Mouse (Mus musculus): ENCODE data around the gene Atf6. TPM values are rescaled to one million over a fixed set of nuclear protein-coding genes. Genes with fewer than 3 reads are reported as not detected.
A peak's percentile ranks its signal among the peaks of the same experiment; 100 is the strongest.

Atf6 gene
- polyA plus RNA-seq, 1 experiment from 2014 or later, result 6.0 TPM

GRCm38 (mm10) chr1:170845448-170846307 lies 21.9 kb downstream of the Atf6 start:
- ATAC-seq (peak; percentile 93), DNase-seq (peak; percentile 46)
- H3K27me3 ChIP-seq (ENCODE audit: insufficient read depth, low read length), result no peaks in the 10 kb centered on the region
- H3K27ac ChIP-seq (ENCODE audit: low read depth), result peak overlapping the region; percentile 77
- H3K4me2 ChIP-seq (ENCODE audit: low read depth, low read length), result peak overlapping the region; percentile 63
- H3K9me3 ChIP-seq (ENCODE audit: low read length), result no peaks in the 10 kb centered on the region
- TF ChIP-seq EP300 (IDR thresholded peaks at IDR 0.05; ENCODE audit: low read depth), result peak; percentile 88
- no peak for TF ChIP-seq CTCF (IDR thresholded peaks at IDR 0.05; ENCODE audit: low read depth)
- H3K4me1 ChIP-seq (ENCODE audit: insufficient read depth), result peaks cover 12% of the 10 kb centered on the region; the same call in 1 of the 2 replicates
- peak overlapping the region; percentile 39 for H3K9ac ChIP-seq (replicated peaks)
- peak overlapping the region; percentile 1 for H3K4me3 ChIP-seq (ENCODE audit: low read depth, low read length)
- 20% methylated on average over 10 of the region's 10 CpGs for WGBS (ENCODE audit: insufficient replicate concordance)
- H3K36me3 ChIP-seq (replicated peaks; ENCODE audit: insufficient read depth, low read length), result peaks cover 14% of the 10 kb centered on the region

GRCm38 (mm10) chr1:170844380-170844779 lies 23.2 kb downstream of the Atf6 start:
- 71% methylated on average over 8 of the region's 8 CpGs for WGBS (ENCODE audit: insufficient replicate concordance)
- Histone ChIP-seq H3K9ac (replicated peaks) (no peak overlapping the region), H3K4me1 (ENCODE audit: insufficient read depth) (peaks cover 12% of the 10 kb centered on the region; the same call in 1 of the 2 replicates), H3K27me3 (ENCODE audit: insufficient read depth, low read length) (no peaks in the 10 kb centered on the region), H3K9me3 (ENCODE audit: low read length) (no peaks in the 10 kb centered on the region), H3K4me3 (ENCODE audit: low read depth, low read length) (no peak overlapping the region), H3K27ac (ENCODE audit: low read depth) (no peak overlapping the region), H3K4me2 (ENCODE audit: low read depth, low read length) (no peak overlapping the region), H3K36me3 (replicated peaks; ENCODE audit: insufficient read depth, low read length) (peaks cover 15% of the 10 kb centered on the region)
- TF ChIP-seq CTCF (IDR thresholded peaks at IDR 0.05; ENCODE audit: low read depth) (peak; percentile 85), EP300 (IDR thresholded peaks at IDR 0.05; ENCODE audit: low read depth) (no peak)
- DNase-seq (peak; percentile 45), ATAC-seq (no peak)

GRCm38 (mm10) chr1:170839685-170840084 lies 27.9 kb downstream of the Atf6 start:
- no peak for DNase-seq

GRCm38 (mm10) chr1:170834756-170835155 lies 32.8 kb downstream of the Atf6 start:
- Histone ChIP-seq H3K27me3 (ENCODE audit: insufficient read depth, low read length) (no peaks in the 10 kb centered on the region), H3K9ac (replicated peaks) (no peak overlapping the region), H3K4me3 (ENCODE audit: low read depth, low read length) (no peak overlapping the region), H3K36me3 (replicated peaks; ENCODE audit: insufficient read depth, low read length) (peaks cover 24% of the 10 kb centered on the region), H3K27ac (ENCODE audit: low read depth) (no peak overlapping the region), H3K4me2 (ENCODE audit: low read depth, low read length) (no peak overlapping the region), H3K4me1 (ENCODE audit: insufficient read depth) (no peaks in the 10 kb centered on the region), H3K9me3 (ENCODE audit: low read length) (no peaks in the 10 kb centered on the region)
- ATAC-seq, result no peak
- TF ChIP-seq EP300 (IDR thresholded peaks at IDR 0.05; ENCODE audit: low read depth) (no peak), CTCF (IDR thresholded peaks at IDR 0.05; ENCODE audit: low read depth) (no peak)
- no peak for DNase-seq
- 89% methylated on average over 9 of the region's 9 CpGs for WGBS (ENCODE audit: insufficient replicate concordance)

More at GRCm38 (mm10) chr1:170839685-170840084, 27.9 kb downstream of the Atf6 start:
- TF ChIP-seq CTCF (IDR thresholded peaks at IDR 0.05; ENCODE audit: low read depth) (peak; percentile 58), EP300 (IDR thresholded peaks at IDR 0.05; ENCODE audit: low read depth) (no peak)
- no peaks in the 10 kb centered on the region for H3K9me3 ChIP-seq (ENCODE audit: low read length)
- no peak for ATAC-seq
- no peak overlapping the region for H3K4me2 ChIP-seq (ENCODE audit: low read depth, low read length)
- H3K27ac ChIP-seq (ENCODE audit: low read depth), result no peak overlapping the region
- H3K4me1 ChIP-seq (ENCODE audit: insufficient read depth), result no peaks in the 10 kb centered on the region
- H3K4me3 ChIP-seq (ENCODE audit: low read depth, low read length), result no peak overlapping the region
- no peaks in the 10 kb centered on the region for H3K27me3 ChIP-seq (ENCODE audit: insufficient read depth, low read length)
- no peak overlapping the region for H3K9ac ChIP-seq (replicated peaks)
- H3K36me3 ChIP-seq (replicated peaks; ENCODE audit: insufficient read depth, low read length), result peaks cover 16% of the 10 kb centered on the region

- Histone ChIP-seq H3K9ac (replicated peaks) (no peak overlapping the region), H3K9me3 (ENCODE audit: low read length) (no peaks in the 10 kb centered on the region), H3K4me1 (ENCODE audit: insufficient read depth) (no peaks in the 10 kb centered on the region), H3K27ac (ENCODE audit: low read depth) (no peak overlapping the region), H3K36me3 (replicated peaks; ENCODE audit: insufficient read depth, low read length) (peaks cover 15% of the 10 kb centered on the region; the same call in 1 of the 2 replicates), H3K4me2 (ENCODE audit: low read depth, low read length) (no peak overlapping the region), H3K27me3 (ENCODE audit: insufficient read depth, low read length) (no peaks in the 10 kb centered on the region), H3K4me3 (ENCODE audit: low read depth, low read length) (no peak overlapping the region)
- WGBS (ENCODE audit: insufficient replicate concordance), result 88% methylated on average over 1 of the region's 1 CpGs
- TF ChIP-seq CTCF (IDR thresholded peaks at IDR 0.05; ENCODE audit: low read depth) (no peak), EP300 (IDR thresholded peaks at IDR 0.05; ENCODE audit: low read depth) (no peak)
- DNase-seq, result no peak
- ATAC-seq, result no peak
Observed at GRCm38 (mm10) chr1:170829781-170830180, 37.8 kb downstream of the Atf6 start.

GRCm38 (mm10) chr1:170829344-170829743 lies 38.2 kb downstream of the Atf6 start:
- peaks cover 13% of the 10 kb centered on the region; the same call in 1 of the 2 replicates for H3K36me3 ChIP-seq (replicated peaks; ENCODE audit: insufficient read depth, low read length)
- ATAC-seq, result no peak
- WGBS (ENCODE audit: insufficient replicate concordance), result 89% methylated on average over 6 of the region's 6 CpGs
- H3K9ac ChIP-seq (replicated peaks), result no peak overlapping the region
- H3K27ac ChIP-seq (ENCODE audit: low read depth), result no peak overlapping the region
- no peak overlapping the region for H3K4me2 ChIP-seq (ENCODE audit: low read depth, low read length)
- H3K9me3 ChIP-seq (ENCODE audit: low read length), result no peaks in the 10 kb centered on the region
- DNase-seq, result no peak
- TF ChIP-seq EP300 (IDR thresholded peaks at IDR 0.05; ENCODE audit: low read depth) (no peak), CTCF (IDR thresholded peaks at IDR 0.05; ENCODE audit: low read depth) (no peak)
- H3K27me3 ChIP-seq (ENCODE audit: insufficient read depth, low read length), result no peaks in the 10 kb centered on the region
- H3K4me1 ChIP-seq (ENCODE audit: insufficient read depth), result no peaks in the 10 kb centered on the region
- H3K4me3 ChIP-seq (ENCODE audit: low read depth, low read length), result no peak overlapping the region

Data from liver, postnatal 0 days (tissue).